Mouse (Mus musculus): ENCODE measurements at regions not wholly inside any gene's neighbourhood (a gene's known extent, or its start where the extent isn't known, plus 50 kb on each side); places are given as distances from the start of the nearest gene placed in this dataset.
"Not testable (repeated sequence)": the region's sequence is repeated elsewhere in the genome, so short reads cannot be mapped to it uniquely, and the experiment has no call there.

DNA sequence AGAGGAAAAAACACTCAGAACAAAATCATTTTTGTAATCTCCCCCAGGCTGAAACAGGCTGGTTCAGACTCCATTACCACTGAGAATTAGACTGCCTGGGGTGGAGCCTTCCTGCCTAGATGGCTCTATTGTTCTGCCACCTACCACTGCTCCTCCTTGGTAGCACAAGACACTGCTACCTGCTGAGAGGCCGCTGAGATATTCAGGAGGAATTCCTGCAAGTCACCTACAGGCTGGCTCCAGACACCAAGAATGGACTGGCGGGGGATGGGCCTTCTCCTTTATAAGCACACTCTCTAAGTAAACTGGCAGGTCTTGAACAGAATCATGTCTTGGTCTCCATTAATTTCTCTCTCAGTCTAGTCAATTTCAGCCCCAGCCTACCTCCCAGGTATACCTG, 3289.4 kb downstream of the Gm37988 start:
- no peak for DNase-seq

- DNase-seq, result peak; percentile 69
Observed at GRCm38 (mm10) chr1:8123021-8123420, 3290.9 kb upstream of the A830018L16Rik start.

DNA sequence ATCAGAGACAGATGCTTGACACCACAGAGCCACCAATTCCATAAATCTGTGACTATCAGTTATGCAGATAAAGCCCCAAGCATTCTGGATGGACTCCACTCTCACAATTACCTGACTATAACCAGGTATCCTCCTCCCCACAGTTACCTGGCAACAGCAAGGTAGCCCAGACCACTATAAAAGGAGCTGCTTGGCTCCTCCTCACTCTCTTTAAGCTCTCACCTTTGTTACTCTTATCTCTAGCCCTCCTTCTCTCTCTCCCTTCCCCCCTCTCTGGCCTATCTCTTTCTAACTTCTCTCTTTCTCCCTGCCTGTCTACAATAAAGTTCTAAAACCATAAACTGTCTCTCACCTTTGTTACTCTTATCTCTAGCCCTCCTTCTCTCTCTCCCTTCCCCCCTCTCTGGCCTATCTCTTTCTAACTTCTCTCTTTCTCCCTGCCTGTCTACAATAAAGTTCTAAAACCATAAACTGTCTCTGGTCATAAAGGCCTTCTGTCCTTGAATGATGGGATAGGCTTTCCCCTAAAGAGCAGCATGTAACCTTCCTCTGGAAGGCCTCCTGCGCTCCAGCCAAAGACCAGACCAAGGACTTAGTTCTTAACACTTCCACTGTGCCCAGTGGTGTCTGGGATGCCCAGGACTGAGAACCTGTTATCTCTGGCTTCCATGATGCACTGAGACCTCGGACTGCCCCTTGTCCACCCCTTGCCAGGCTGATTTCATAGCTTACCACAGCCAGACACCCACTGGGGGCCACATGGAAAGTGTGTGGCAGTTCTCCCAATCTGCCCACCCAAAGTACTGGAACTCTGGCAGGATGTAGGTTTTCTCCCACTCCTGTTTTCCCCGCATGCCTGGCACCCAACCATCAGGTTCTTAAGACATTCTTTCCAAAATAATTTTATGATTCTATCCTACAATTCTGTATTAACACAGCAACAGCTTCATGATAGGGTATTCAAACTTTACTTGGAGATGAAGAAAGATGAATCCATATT, 3279.2 kb upstream of the A830018L16Rik start:
- not testable (repeated sequence) for DNase-seq

- no peak for DNase-seq
Observed at GRCm38 (mm10) chr1:8142583-8142982, 3271.3 kb upstream of the A830018L16Rik start.

DNA sequence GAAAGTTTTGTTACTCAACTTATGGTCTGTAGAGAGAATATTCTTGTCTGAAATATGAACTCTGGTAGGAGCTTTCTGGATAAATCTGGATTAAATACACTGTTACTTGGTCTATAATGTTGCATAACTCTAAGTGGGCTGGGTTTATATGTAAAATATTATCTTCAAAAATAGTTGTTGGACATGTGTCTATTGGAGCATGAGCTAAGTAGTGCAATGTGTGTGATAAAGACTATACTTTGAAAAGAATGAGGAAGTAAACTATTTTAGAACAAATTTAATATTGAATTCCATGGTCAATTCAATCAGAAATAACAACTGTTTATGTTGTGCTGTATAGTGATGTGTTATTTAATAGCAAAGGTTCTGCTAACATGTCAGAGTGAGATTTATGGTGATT, 3240.7 kb upstream of the A830018L16Rik start:
- DNase-seq, result no peak
